Mouse (Mus musculus): ENCODE data around the gene Thap11. TPM values are rescaled to one million over a fixed set of nuclear protein-coding genes. Genes with fewer than 3 reads are reported as not detected.

The Thap11 gene
- 10 to 100 TPM; 23.9 to 66.2 TPM for polyA plus RNA-seq (2012; fragmentation: generic; extraction: Trizol)

DNA sequence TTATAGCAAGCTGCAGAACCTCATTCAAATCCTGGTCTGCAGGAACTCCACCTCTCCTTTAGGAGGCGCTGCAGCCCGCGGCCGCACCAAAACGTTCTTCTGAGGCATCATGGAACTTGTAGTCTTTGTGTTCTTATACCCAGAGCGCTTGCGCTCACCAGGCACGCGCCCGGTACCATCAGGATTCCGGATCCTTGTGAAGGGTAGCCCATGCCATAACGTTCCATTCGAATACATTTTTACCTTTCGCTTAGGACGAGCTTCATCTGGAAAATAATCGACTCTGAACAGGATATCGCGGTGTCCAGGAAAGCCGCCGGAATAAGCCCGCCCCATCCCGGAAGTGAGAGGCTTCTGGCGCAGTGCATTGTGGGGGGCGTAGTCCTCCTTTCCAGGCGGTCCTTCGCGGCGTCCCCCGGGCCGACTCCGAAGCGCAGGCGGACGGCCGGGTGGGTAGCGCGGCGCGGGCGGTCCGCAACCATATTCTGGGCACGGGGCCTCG lies at the start of gene Thap11:
Gene Thap11, plus strand, starts transcription at position 418 of the 502 bp plus-strand sequence.

DNA sequence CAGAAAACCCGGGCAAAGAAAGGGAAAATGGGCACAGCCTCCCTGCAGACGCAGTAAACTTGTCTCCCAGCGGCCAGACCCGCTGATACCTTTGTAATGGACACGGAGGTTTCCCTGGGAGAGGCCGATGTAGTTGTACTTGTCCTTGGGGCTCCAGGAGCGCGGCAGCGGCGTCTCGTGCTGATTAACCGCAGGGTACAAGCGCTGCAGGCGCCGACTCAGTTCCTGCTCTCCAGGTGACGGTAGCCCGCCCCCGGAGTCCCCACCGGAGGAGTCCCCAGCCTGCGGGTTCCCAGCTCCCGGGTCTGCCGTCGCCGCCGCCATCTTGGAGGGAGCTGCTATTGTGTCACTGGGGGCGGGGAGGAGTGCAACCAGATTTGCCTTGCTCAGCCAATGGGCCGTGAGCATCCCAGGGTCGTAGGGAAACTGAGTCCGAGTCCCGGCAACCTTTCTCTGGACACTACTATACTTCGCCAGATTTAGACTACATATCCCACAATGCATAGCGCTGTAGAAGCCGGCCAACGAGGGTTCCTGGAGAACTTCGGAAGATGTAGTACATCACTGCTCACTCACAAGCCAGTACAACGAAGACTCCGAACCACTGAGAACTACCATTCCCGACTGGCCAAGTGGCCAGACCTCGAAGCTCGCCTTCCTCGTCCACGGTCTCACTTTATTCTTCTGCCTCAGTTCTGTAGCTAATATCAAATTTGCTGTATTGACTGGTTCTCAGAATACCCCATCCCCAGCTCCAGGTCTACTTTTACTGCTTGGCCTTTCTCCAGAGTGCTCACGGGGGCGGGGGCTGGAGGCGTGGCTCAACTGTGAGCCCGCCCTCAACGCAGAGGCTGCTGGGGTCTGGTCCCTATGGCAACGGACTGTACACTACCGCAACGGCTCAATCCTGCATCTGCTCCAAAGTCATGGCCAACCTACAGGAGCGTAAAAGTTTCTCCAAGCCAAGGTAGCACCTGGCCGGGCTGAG lies 27.8 kb upstream of the Thap11 start, which contains the start of the genes Ranbp10 and Tsnaxip1:
Gene Ranbp10, minus strand, starts transcription at position 490 of the 988 bp plus-strand sequence.
Gene Tsnaxip1, plus strand, starts transcription at position 871 of the 988 bp plus-strand sequence.

DNA sequence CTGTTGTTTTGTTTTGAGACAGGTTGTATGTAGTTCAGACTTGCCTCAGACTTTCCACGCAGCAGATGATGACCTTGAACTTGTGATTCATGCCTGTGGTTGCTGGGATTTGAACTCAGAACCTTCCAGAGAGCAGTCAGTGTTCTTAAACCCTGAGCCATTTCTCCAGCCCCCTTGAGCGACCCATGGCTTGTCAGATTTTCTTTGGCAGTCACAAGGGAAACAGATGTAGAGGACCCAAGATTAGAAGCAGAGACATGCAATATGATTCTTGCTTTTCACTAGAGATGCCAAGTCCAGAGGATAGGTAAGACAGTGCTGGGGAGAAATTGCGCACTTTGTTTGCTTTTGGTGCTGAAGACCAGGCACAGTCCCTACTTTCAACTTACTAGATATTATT lies 1.8 kb upstream of the Thap11 start, which contains the start of gene Cenpt:
Gene Cenpt, minus strand, starts transcription at position 101 of the 400 bp plus-strand sequence.

DNA sequence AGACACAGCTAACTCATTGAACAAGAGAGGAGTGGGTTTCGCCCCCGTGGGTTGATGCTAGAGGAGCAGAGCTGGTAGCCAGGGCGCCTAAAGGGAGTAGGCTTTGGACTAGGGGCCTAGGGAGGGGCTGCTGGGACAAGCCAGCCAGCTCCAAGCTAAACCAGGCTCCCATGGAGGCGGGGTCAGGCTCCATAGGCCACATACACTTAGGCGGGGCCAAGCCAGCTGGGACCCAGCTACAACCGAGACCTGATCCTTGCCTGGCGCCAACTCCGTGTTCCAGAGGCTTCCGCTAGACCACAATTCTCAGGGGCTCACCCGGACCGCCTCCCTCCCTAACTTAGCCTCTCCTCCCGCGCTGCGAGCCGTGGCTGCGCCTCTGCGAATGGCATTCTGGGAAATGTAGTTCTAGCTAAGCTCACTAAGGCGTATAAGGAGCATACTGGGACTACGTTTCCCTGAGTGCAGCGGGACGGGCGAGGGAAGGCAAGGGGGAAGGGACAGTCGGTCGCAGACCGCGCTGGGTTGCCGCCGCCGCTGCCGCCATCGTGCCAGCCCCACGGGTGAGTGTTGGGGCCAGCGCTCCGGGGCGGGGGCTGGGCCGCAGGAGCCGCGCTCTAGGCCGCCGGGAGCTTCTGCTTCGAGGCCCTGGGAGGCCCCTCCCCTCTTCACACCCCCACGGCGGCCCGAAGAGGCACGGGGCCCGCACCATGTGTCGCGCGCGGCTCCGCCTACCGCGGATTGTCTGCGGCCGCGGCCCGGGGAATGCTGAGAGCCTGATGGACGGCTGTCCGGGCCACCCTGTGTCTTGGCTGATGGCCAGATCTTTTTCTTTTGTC lies 5.4 kb downstream of the Thap11 start, which contains the start of gene Nutf2:
Gene Nutf2, plus strand, starts transcription at position 438 of the 839 bp plus-strand sequence.

DNA sequence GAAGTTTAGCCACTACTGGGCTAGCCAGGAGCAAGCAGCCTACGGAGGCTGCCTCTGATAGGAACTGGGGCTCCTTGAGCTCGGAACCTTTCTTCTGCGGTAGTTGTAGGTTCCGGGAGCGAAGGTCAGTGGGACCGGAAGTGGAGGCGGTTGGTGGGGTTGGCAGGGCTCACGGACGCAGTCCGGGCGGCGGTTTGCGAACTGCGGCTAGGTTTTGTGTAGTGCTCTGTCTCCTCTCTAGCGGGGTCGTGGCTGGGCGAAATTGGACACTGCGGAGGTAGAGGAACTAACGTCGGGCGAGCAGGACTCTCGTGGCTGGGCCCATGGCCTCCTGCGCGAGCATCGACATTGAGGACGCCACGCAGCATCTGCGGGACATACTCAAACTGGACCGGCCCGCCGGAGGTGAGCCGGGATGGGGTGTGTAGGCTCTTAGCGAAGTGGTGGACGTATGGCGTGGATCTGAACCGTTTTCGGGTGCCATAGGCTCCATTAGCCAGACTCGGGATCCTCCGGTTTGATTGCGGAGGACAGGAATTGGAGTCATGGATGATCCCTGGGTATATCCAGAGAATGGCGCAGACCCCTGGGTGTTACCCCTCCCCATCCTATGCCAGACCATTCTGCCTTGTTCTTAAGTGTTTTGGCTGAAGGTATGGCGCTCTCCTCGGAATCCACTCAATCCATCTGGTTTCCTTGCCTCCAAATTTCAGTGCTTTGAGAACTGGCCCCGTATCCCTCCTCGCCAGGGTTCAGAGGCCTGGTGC lies 26.0 kb downstream of the Thap11 start, which contains the start of gene Edc4:
Gene Edc4, plus strand, starts transcription at position 128 of the 767 bp plus-strand sequence.

DNA sequence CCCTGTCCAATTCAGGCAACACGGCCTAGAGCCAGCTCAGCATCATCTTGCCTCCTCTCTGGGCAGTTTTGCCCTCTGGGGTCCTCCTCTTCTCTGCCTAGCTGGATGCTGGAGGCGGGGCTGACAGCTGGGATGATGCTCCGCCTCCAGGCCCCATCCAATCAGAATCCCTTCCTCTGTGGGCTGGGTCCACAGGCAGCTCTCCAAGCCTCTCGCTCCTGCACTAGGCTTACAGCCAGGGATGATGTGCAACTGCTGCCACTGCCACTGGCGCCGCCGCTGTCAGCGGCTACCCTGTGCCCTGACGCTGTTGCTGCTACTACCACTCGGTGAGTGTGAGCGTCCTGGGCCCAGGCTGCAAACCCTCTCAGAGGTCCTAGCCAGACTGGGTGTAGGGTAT lies 38.4 kb downstream of the Thap11 start, which contains the start of gene Nrn1l:
Gene Nrn1l, plus strand, starts transcription at position 229 of the 400 bp plus-strand sequence.

DNA sequence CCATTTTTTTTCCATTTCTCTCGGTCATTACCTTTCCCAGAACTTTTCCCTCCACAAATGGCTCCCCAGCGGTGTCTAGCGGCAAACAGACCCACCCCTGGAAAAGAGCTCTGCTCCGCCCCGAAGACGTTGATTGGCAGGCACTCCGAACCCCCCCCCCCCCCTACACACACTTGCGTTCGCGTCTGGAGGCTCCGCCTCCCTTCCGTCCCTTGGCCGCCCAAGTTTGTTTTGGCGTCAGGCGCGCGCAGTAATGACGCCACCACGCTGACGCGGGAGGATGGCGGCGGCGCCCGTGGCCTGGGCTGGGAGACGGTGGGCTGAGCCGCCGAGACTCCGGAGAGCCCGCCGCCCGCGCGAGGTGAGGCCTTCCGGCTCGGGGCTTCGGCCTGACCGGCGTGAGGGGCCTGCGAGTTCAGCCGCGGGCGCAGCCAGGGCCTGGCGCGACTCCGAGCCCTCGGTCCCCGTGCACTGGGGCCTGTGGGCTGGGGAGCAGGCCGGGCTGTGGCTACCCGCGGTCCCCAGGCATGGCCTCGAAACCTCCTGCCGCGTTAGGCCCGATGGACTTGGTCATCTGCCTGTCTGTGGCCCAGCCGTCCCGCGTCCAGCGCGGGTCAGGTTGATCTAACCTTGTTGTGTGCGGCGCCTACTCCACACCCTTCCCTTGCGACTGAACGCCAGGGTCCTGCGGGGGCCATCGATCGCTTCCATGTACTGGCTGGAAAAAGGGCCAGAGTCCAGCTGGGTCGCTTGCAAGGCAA lies 45.4 kb downstream of the Thap11 start, which contains the start of gene Pskh1:
Gene Pskh1, plus strand, starts transcription at position 262 of the 761 bp plus-strand sequence.

Other genes starting within 250 kb of the Thap11 start
- gene Ripor1, start 249.9 kb upstream of the Thap11 start, polyA plus RNA-seq (2012; fragmentation: generic; extraction: Trizol): 10 to 100 TPM; 16.9 to 54.0 TPM
- 10 to 100 TPM in 1 of 2 experiments, 1 to 10 TPM in 1; 3.6 to 24.4 TPM for gene Ctcf, start 218.6 kb upstream of the Thap11 start, polyA plus RNA-seq (2012; fragmentation: generic; extraction: Trizol)
- under 1 TPM; 0.22 to 0.77 TPM for gene Agrp, start 217.7 kb upstream of the Thap11 start, polyA plus RNA-seq (2012; fragmentation: generic; extraction: Trizol)
- under 1 TPM; 0.21 to 0.61 TPM for gene Carmil2, start 168.9 kb upstream of the Thap11 start, polyA plus RNA-seq (2012; fragmentation: generic; extraction: Trizol)
- 10 to 100 TPM; 50.3 to 70.4 TPM for gene Acd, start 154.0 kb upstream of the Thap11 start, polyA plus RNA-seq (2012; fragmentation: generic; extraction: Trizol)
- 10 to 100 TPM; 15.2 to 30.5 TPM for gene Pard6a, start 154.0 kb upstream of the Thap11 start, polyA plus RNA-seq (2012; fragmentation: generic; extraction: Trizol)
- gene 4933405L10Rik, start 147.5 kb upstream of the Thap11 start, polyA plus RNA-seq (2012; fragmentation: generic; extraction: Trizol): under 1 TPM; 0.26 to 0.98 TPM
- gene Enkd1, start 146.9 kb upstream of the Thap11 start, polyA plus RNA-seq (2012; fragmentation: generic; extraction: Trizol): 10 to 100 TPM; 21.1 to 27.5 TPM
- gene Gfod2, start 96.5 kb upstream of the Thap11 start, polyA plus RNA-seq (2012; fragmentation: generic; extraction: Trizol): 10 to 100 TPM in 1 of 2 experiments, 1 to 10 TPM in 1; 4.3 to 12.5 TPM
- gene Ranbp10, start 27.8 kb upstream of the Thap11 start, polyA plus RNA-seq (2012; fragmentation: generic; extraction: Trizol): 10 to 100 TPM in 1 of 2 experiments, 1 to 10 TPM in 1; 2.2 to 14.2 TPM
- under 1 TPM; 0.05 to 0.11 TPM for gene Tsnaxip1, start 27.4 kb upstream of the Thap11 start, polyA plus RNA-seq (2012; fragmentation: generic; extraction: Trizol)
- 10 to 100 TPM; 26.0 to 44.2 TPM for gene Cenpt, start 1.9 kb upstream of the Thap11 start, polyA plus RNA-seq (2012; fragmentation: generic; extraction: Trizol)
- gene Nutf2, start 5.4 kb downstream of the Thap11 start, polyA plus RNA-seq (2012; fragmentation: generic; extraction: Trizol): 100 to 1,000 TPM; 122 to 135 TPM
- 10 to 100 TPM; 11.4 to 33.4 TPM for gene Edc4, start 25.7 kb downstream of the Thap11 start, polyA plus RNA-seq (2012; fragmentation: generic; extraction: Trizol)
- 1 to 10 TPM in 1 of 2 experiments, under 1 TPM in 1; 0.33 to 1.8 TPM for gene Nrn1l, start 38.4 kb downstream of the Thap11 start, polyA plus RNA-seq (2012; fragmentation: generic; extraction: Trizol)
- 10 to 100 TPM in 1 of 2 experiments, 1 to 10 TPM in 1; 6.3 to 24.8 TPM for gene Pskh1, start 45.3 kb downstream of the Thap11 start, polyA plus RNA-seq (2012; fragmentation: generic; extraction: Trizol)
- 1 to 10 TPM in 1 of 2 experiments, under 1 TPM in 1; 0.04 to 1.2 TPM for gene Ctrl, start 78.7 kb downstream of the Thap11 start, polyA plus RNA-seq (2012; fragmentation: generic; extraction: Trizol)
- gene Psmb10, start 83.3 kb downstream of the Thap11 start, polyA plus RNA-seq (2012; fragmentation: generic; extraction: Trizol): 100 to 1,000 TPM in 1 of 2 experiments, 10 to 100 TPM in 1; 93.2 to 114 TPM
- 1 to 10 TPM in 1 of 2 experiments, under 1 TPM in 1; 0.43 to 4.4 TPM for gene Lcat, start 88.2 kb downstream of the Thap11 start, polyA plus RNA-seq (2012; fragmentation: generic; extraction: Trizol)
- gene Slc12a4, start 111.0 kb downstream of the Thap11 start, polyA plus RNA-seq (2012; fragmentation: generic; extraction: Trizol): 10 to 100 TPM; 18.7 to 66.1 TPM
- gene Dpep3, start 124.3 kb downstream of the Thap11 start, polyA plus RNA-seq (2012; fragmentation: generic; extraction: Trizol): not detected
- gene Dus2, start 136.2 kb downstream of the Thap11 start, polyA plus RNA-seq (2012; fragmentation: generic; extraction: Trizol): 10 to 100 TPM in 1 of 2 experiments, 1 to 10 TPM in 1; 7.9 to 13.1 TPM
- under 1 TPM; 0.05 to 0.28 TPM for gene Dpep2nb, start 150.8 kb downstream of the Thap11 start, polyA plus RNA-seq (2012; fragmentation: generic; extraction: Trizol)
- gene Ddx28, start 156.8 kb downstream of the Thap11 start, polyA plus RNA-seq (2012; fragmentation: generic; extraction: Trizol): 10 to 100 TPM; 10.6 to 13.9 TPM
- gene Nfatc3, start 203.7 kb downstream of the Thap11 start, polyA plus RNA-seq (2012; fragmentation: generic; extraction: Trizol): 1 to 10 TPM in 1 of 2 experiments, under 1 TPM in 1; 0.91 to 9.6 TPM

Data from C3H10T1/2 (cell line).